Mouse (Mus musculus): ENCODE measurements around the gene Pcdh15.

Gene Pcdh15

DNA sequence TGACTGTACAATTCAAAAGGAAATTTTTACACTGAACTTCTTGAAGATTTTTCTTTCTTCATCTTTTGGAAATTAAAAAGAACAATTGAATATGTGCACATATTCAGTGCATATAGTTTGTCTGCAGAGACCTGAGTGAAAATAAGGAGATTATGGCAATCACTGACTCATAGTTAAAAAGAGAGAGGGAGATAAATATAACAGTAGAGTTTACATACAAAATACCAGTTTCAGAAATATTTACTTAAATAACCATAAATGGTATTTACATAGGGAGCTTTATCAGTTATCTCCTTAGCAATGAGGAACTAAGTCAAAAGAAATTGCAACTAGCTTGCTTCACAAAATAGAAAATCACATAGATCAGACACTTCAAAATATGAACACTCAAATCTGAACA is 1030.5 kb downstream of the Pcdh15 start:
- in situ Hi-C loops (cut with MboI; ENCODE audit: low pct_unique_long_range_greater_than_20kb in 1 of 2, low sequenced_read_pairs in 2 of 2, unreplicated experiment in 1 of 2): no loop called here

- in situ Hi-C loops (cut with MboI; ENCODE audit: low pct_unique_long_range_greater_than_20kb in 1 of 2, low sequenced_read_pairs in 2 of 2, unreplicated experiment in 1 of 2): no loop called here
Measured at GRCm38 (mm10) chr10:74130805-74131204, 1031.7 kb downstream of the Pcdh15 start.

- in situ Hi-C loops (cut with MboI; ENCODE audit: low pct_unique_long_range_greater_than_20kb in 1 of 2, low sequenced_read_pairs in 2 of 2, unreplicated experiment in 1 of 2): no loop called here
Measured at GRCm38 (mm10) chr10:74147966-74148365, 1048.8 kb downstream of the Pcdh15 start.

DNA sequence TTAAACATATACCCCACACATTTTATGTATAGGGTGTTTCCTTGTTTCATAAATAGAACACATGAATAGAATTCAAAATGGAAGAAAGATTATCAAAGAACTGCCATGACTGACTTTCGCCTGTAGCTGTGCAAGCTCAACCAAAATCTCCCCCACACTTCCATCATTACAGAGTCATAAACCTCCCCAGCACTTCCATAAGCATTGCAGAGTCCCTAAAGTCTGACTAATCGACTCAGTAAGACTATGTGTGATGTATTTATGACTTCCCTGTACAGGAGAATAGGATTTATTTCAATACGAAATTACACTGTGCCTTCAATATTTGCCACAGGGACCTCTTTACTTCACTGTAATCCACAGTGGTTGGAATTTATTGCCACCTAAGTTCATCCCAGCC is 1082.8 kb downstream of the Pcdh15 start:
- in situ Hi-C loops (cut with MboI; ENCODE audit: low pct_unique_long_range_greater_than_20kb in 1 of 2, low sequenced_read_pairs in 2 of 2, unreplicated experiment in 1 of 2): no loop called here

DNA sequence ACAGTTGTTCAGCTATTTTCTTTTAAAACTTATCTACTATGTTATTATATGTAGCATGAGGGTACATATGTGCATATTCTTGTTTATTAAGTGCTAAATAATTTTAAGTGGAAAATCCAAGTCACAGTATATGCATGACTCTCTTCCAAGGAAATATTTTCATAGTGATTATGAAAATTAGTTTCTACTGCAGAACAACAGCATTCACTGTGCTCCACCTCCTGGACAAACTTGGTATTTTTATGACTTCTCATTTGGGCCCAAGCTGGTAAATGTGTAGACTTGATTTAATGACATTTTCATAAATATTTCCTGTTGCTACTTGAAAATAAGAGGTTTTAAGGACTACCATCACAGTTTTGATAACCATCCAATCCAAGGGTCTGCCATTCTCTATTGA is 1104.5 kb downstream of the Pcdh15 start:
- in situ Hi-C loops (cut with MboI; ENCODE audit: low pct_unique_long_range_greater_than_20kb in 1 of 2, low sequenced_read_pairs in 2 of 2, unreplicated experiment in 1 of 2): no loop called here

DNA sequence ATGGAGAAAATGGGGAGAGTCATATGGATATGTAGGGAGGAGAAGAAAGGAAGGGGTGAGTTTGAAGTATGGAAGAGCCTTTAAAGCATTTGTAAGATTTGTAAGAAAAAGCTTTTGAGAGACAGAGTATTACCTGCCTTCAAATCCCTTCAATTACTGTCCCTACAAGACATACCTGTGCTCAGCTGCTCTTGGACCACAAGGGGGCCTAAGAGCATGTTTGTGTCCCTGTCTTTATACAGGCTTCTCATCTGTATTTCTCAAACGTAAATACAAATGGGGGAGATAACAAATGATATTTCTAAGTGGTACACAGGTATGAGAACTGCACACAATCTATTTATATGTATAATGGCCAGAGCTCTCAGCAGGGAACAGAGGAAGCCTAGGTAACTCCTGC is 1118.1 kb downstream of the Pcdh15 start:
- in situ Hi-C loops (cut with MboI; ENCODE audit: low pct_unique_long_range_greater_than_20kb in 1 of 2, low sequenced_read_pairs in 2 of 2, unreplicated experiment in 1 of 2): no loop called here

- in situ Hi-C loops (cut with MboI; ENCODE audit: low pct_unique_long_range_greater_than_20kb in 1 of 2, low sequenced_read_pairs in 2 of 2, unreplicated experiment in 1 of 2): no loop called here
Measured at GRCm38 (mm10) chr10:74220439-74220838, 1121.3 kb downstream of the Pcdh15 start.

GRCm38 (mm10) chr10:74257716-74258446 is 1158.7 kb downstream of the Pcdh15 start:
- in situ Hi-C loops (cut with MboI; ENCODE audit: low pct_unique_long_range_greater_than_20kb in 1 of 2, low sequenced_read_pairs in 2 of 2, unreplicated experiment in 1 of 2): no loop called here

- in situ Hi-C loops (cut with MboI; ENCODE audit: low pct_unique_long_range_greater_than_20kb in 1 of 2, low sequenced_read_pairs in 2 of 2, unreplicated experiment in 1 of 2): no loop called here
Measured at GRCm38 (mm10) chr10:74258639-74259038, 1159.5 kb downstream of the Pcdh15 start.

DNA sequence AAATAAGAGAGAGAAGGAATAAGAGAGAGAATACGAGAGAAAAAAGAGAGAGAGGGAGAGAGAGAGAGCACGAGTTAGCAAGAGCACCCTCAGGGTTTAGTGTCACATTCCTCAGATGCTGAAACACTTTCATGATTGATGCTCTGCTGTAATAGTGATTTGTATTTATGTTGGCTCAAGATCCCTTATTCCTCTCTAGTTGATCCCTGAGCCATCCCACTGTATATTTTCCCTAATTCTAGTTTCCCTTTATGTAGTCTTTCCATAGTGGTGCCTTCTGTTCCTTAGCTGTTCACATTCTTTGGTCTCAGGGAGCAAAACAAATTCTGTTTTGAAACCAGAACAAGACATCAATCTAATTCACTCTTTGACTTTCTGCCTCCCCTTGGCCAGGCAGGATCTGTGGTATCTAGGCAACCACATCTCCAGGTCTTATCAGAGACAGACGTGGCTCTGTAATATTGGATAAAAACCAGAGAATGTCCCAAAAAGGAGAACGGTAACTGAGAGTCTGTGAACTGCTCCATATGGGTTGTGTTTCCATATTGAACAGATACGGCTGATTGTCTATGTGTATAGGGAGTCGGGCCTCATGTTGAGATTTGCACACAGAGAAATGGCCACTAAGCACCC is 1170.6 kb downstream of the Pcdh15 start:
- in situ Hi-C loops (cut with MboI; ENCODE audit: low pct_unique_long_range_greater_than_20kb in 1 of 2, low sequenced_read_pairs in 2 of 2, unreplicated experiment in 1 of 2): no loop called here

DNA sequence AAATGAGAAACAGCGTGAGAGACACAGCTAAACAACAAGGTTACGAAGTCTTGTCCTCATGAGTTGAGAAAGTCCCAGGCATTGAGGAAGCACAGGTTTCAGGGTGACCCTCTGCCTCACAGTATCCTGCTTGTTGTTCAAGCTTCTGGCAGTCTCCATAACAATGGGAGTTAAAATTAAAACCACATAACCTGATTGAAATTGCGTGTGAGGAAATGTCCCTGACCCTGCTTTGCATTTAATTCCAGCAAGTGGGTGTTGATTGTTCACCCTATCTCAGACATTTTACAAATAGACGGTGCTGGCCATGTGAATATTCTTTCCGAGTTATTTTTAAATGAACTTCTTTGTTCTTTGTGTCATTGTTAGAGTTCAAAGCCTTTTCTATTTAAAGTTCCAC is 1171.8 kb downstream of the Pcdh15 start:
- in situ Hi-C loops (cut with MboI; ENCODE audit: low pct_unique_long_range_greater_than_20kb in 1 of 2, low sequenced_read_pairs in 2 of 2, unreplicated experiment in 1 of 2): no loop called here

GRCm38 (mm10) chr10:74304120-74304519 is 1205.0 kb downstream of the Pcdh15 start:
- in situ Hi-C loops (cut with MboI; ENCODE audit: low pct_unique_long_range_greater_than_20kb in 1 of 2, low sequenced_read_pairs in 2 of 2, unreplicated experiment in 1 of 2): no loop called here

DNA sequence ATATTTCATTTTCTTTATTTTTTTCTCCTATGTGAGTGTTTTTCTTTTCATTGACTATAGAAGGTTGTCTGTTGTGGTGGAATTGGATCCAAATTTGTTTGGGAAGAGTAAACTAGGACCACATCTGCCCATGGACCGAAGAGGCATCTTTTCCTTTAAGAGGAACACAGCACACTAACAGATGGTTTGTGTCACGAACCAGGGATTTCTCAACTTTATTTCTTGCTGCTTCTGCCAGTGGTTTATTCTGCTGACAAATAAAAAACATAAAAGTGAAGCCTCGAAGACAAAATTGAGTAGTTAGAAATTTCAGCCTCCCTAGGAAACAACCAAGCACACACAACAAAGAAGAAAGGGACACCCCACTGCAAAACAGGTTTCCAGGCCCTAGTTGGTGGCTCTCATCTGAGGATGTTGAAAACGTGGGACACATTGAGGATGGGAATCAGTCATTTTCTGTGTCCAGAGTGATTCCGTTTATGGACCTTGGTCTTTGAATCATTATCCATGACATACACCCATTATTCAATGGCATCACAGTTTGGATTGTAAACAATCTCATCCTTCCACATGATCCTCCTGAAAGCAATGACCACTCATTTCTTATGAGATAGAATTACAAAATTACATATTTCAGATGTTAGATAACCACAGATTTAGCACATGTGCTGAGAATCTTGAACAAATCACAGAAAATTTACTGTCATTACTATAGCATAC is 1206.5 kb downstream of the Pcdh15 start:
- in situ Hi-C loops (cut with MboI; ENCODE audit: low pct_unique_long_range_greater_than_20kb in 1 of 2, low sequenced_read_pairs in 2 of 2, unreplicated experiment in 1 of 2): no loop called here

- in situ Hi-C loops (cut with MboI; ENCODE audit: low pct_unique_long_range_greater_than_20kb in 1 of 2, low sequenced_read_pairs in 2 of 2, unreplicated experiment in 1 of 2): no loop called here
Measured at GRCm38 (mm10) chr10:74307035-74307434, 1207.9 kb downstream of the Pcdh15 start.

DNA sequence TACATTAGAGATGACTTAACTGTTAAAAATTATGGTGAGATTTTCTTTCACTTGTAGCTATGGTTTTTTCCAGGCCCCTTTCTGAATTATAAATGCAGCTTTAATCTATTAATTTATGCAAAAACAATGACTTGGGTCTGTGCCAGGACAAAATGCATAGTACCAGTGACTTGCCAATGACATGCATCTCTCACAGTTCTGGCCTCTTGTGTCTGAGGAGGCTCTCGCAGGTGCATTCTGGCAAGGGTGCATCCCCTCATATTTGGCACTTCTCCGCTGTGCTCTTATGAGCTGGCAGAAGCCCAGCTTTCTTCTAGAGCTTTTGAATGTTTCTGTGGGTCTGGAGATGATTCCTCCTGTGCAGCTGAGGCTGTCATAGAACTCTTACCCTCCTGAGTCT is 1216.9 kb downstream of the Pcdh15 start:
- in situ Hi-C loops (cut with MboI; ENCODE audit: low pct_unique_long_range_greater_than_20kb in 1 of 2, low sequenced_read_pairs in 2 of 2, unreplicated experiment in 1 of 2): no loop called here

GRCm38 (mm10) chr10:74335412-74335811 is 1236.3 kb downstream of the Pcdh15 start:
- in situ Hi-C loops (cut with MboI; ENCODE audit: low pct_unique_long_range_greater_than_20kb in 1 of 2, low sequenced_read_pairs in 2 of 2, unreplicated experiment in 1 of 2): no loop called here

DNA sequence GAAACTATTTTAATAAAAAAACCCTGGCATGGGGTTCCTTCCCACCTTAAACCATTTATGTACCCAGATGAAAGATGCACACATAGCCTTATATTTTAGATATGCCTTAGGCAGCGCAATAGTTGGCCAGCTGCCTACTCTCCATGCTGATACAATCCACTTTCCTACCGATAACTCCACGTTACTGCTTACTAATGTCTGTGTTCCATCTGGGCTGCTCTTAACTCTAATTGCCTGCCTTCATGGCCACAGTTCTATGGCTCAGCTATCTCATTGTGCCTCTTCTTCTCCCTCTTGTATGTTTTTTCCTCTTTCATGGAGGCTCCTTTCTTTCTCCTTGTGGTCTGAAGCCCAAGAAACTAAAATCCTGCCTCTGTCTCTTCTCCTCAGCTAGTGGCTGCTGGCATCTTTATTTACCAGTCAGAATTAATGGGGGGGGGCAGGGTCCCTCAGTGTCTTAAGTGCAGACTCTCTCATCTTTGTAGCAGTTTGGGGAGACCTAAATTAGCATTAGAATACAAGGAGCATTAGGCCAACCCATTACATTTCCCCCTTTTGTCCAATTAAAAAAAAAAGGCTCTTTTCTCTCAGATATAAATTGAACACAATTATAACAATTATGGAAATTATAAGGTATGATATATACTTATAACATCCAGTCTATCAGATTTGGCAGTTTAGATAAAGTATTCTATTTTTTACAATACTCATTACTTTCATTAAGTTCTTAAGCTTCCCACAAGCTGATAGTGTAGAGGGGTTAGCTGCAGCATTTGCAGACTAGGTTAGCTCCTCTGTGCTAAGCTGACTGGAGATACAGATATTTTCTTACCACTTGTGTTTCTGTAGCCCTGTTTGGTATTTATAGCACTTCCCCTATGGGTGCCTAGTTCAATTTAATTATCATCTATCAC is 1240.4 kb downstream of the Pcdh15 start:
- in situ Hi-C loops (cut with MboI; ENCODE audit: low pct_unique_long_range_greater_than_20kb in 1 of 2, low sequenced_read_pairs in 2 of 2, unreplicated experiment in 1 of 2): no loop called here

DNA sequence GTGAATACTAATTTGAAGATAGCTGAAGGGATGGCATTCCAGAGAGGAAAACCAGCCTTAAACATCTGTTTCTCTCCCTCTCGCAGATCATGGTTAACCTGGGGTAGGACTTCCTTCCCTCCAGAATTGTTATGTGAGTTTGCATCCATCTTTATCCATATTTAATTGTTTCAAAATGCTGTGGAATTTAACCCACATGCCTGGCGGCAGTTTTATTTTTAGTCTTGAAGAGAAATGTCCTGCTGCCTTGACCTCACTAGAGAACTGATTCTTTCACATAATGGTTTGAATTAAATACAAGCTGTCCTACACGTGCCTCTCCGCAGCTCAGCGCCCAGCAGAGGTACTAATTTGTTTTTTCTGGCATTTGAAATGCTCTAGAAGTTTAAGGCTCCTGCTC is 1260.4 kb downstream of the Pcdh15 start:
- in situ Hi-C loops (cut with MboI; ENCODE audit: low pct_unique_long_range_greater_than_20kb in 1 of 2, low sequenced_read_pairs in 2 of 2, unreplicated experiment in 1 of 2): no loop called here

GRCm38 (mm10) chr10:74378697-74379096 is 1279.6 kb downstream of the Pcdh15 start:
- in situ Hi-C loops (cut with MboI; ENCODE audit: low pct_unique_long_range_greater_than_20kb in 1 of 2, low sequenced_read_pairs in 2 of 2, unreplicated experiment in 1 of 2): no loop called here

All from mouse embryonic stem cell (cell line).